Mouse (Mus musculus) forebrain, embryonic 11.5 days (tissue): ENCODE data around the gene Mrto4. TPM values are rescaled to one million over a fixed set of nuclear protein-coding genes. Genes with fewer than 3 reads are reported as not detected.

Experiments used
- ATAC-seq: fragments of 200-750 bp; cut with Nextera tagmentation; replicated peaks from 2 replicates; pipeline ENCODE4 v1.8.0; 2017; ENCODE audit warnings: moderate TSS enrichment; ENCODE audit not compliant: low FRiP score
- DNase-seq: peaks from one replicate; pipeline ENCODE4 v3.0.0-alpha.2; 2017; ENCODE audit warnings: low spot score
- H3K27ac ChIP-seq: fragments of 300-500 bp; sonication (generic); 2 replicates; pipeline ENCODE4 v1.5.1; 2014; ENCODE audit warnings: low read depth, low read length
- H3K27me3 ChIP-seq: fragments of 300-500 bp; sonication (generic); 2 replicates; pipeline ENCODE4 v1.6.1; 2014; ENCODE audit warnings: mild to moderate bottlenecking, low read length, mixed read lengths; ENCODE audit not compliant: control insufficient read depth, insufficient read depth
- H3K36me3 ChIP-seq: fragments of 300-500 bp; sonication (generic); 2 replicates; pipeline ENCODE4 v1.6.1; 2014; ENCODE audit warnings: mild to moderate bottlenecking, low read length, moderate library complexity, mixed read lengths; ENCODE audit not compliant: control insufficient read depth, insufficient read depth
- H3K4me1 ChIP-seq: fragments of 300-500 bp; sonication (generic); replicated peaks from 2 replicates; pipeline ENCODE4 v1.6.1; 2014; ENCODE audit warnings: low read length, mixed read lengths; ENCODE audit not compliant: control insufficient read depth, insufficient read depth
- H3K4me2 ChIP-seq: fragments of 300-500 bp; sonication (generic); 2 replicates; pipeline ENCODE4 v1.6.1; 2014; ENCODE audit warnings: low read depth, mild to moderate bottlenecking, low read length, moderate library complexity, mixed read lengths; ENCODE audit not compliant: severe bottlenecking
- H3K4me3 ChIP-seq: fragments of 300-500 bp; sonication (generic); 2 replicates; pipeline ENCODE4 v1.5.1; 2014; ENCODE audit warnings: low read depth, low read length
- H3K9ac ChIP-seq: fragments of 300-500 bp; sonication (generic); 2 replicates; pipeline ENCODE4 v1.6.1; 2014; ENCODE audit warnings: low read length
- H3K9me3 ChIP-seq: fragments of 300-500 bp; sonication (generic); 2 replicates; pipeline ENCODE4 v1.6.1; 2016; ENCODE audit warnings: low read length, mixed read lengths; ENCODE audit not compliant: control insufficient read depth
- WGBS: fragments of 180-500 bp; shearing (Covaris S2); extraction: QIAGEN DNeasy Blood & Tissue Kit; methylation state at CpG from one replicate; pipeline ENCODE4 v1.1.7; 2014; 5-methylcytosine and 5-hydroxymethylcytosine counted together
- polyA plus RNA-seq: library from polyadenylated mRNA; unstranded; fragments of >200 nt; fragmentation: Nextera tagmentation; extraction: Ambion mirVana; gene quantifications from 2 replicates; pipeline ENCODE4 v1.2.1, GENCODE M21; 2014

Gene Mrto4
- polyA plus RNA-seq, 1 experiment from 2014 or later: 131 TPM

- Histone ChIP-seq H3K27me3 (no peaks in the 10 kb centered on the region), H3K27ac (peak overlapping the region; percentile 53; the same call in 1 of the 2 replicates), H3K36me3 (no peaks in the 10 kb centered on the region; the same call in 1 of the 2 replicates), H3K4me3 (peak overlapping the region; percentile 97), H3K9me3 (no peaks in the 10 kb centered on the region), H3K4me1 (no peaks in the 10 kb centered on the region; the same call in 1 of the 2 replicates), H3K4me2 (peak overlapping the region; percentile 86), H3K9ac (peak overlapping the region; percentile 76)
- 4% methylated on average over 38 of the region's 44 CpGs for whole genome bisulfite sequencing
- DNase-seq (no peak), ATAC-seq (no peak; the same call in 1 of the 2 replicates)
Observed at GRCm38 (mm10) chr4:139380775-139381451, 28.5 kb upstream of the Mrto4 start.

DNA sequence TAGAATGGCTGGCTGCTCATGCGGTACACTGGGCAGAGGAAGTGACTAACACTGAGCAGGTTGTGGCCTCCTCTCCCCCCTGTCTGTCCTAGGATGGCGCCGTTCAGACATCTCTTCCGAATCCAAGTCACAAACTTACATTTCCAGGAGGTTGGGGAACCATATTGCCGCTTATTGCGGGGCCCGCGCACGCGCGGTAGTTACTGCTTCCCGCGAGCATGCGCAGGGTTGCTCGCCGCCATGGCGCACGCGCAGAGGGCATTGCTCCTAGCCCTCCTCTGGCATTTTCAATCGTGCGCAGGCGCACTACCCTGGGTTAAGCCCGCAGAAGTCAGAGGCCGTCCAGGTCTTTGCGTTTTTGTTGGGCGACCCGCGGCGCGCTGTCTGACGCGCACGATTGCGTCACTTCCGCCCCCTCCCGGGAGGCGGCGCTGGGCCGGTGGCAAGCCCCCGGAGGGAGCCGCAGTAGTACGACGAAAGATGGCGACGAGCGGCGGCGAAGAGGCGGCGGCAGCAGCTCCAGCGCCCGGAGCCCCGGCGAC lies 27.9 kb upstream of the Mrto4 start:
- no peaks in the 10 kb centered on the region; the same call in 1 of the 2 replicates for H3K36me3 ChIP-seq
- H3K9me3 ChIP-seq: no peaks in the 10 kb centered on the region
- DNase-seq (peak; percentile 100), ATAC-seq (peak; percentile 96)
- no peaks in the 10 kb centered on the region; the same call in 1 of the 2 replicates for H3K4me1 ChIP-seq
- H3K27me3 ChIP-seq: no peaks in the 10 kb centered on the region
- peak overlapping the region; percentile 88 for H3K9ac ChIP-seq
- under 1% methylated on average over 54 of the region's 54 CpGs for WGBS
- H3K4me2 ChIP-seq: peak overlapping the region; percentile 86
- H3K4me3 ChIP-seq: peak overlapping the region; percentile 97
- H3K27ac ChIP-seq: peak overlapping the region; percentile 66

DNA sequence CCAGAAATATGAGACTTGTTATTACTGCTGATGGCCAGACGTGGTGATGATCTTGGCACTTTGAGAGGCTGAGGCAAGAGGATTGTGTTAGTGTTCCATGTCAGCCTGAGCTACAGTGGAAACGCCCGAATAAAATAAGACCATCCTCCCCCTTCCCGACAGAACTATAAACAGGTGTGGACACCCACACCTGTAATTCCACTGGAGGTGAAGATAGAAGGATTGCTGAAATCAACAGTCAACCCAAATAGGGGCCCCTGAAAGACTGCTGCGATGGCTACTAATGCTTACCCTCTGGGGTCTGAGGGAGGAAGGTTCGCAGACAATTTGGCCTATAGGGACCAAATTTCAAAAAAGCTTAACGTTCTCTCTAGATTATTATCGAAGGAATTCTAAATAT lies 27.3 kb upstream of the Mrto4 start:
- peak overlapping the region; percentile 66; the same call in 1 of the 2 replicates for H3K27ac ChIP-seq

DNA sequence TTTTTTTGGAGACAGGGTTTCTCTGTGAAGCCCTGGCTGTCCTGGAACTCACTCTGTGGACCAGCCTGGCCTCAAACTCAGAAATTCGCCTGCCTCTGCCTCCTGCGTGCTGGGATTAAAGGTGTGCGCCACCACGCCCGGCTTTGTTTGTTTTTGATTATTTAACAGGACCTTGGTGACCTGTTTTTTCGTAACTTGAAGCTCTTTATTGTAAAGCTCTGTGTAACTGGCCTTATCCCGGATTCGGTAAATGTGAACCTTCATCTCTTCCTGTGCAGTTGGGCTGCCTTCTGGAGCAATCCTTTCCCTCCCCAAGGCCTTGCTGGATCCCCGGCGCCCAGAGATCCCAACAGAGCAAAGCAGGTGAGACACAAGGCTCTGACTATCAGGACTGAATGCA lies 21.2 kb upstream of the Mrto4 start:
- no peak overlapping the region for H3K4me3 ChIP-seq
- no peaks in the 10 kb centered on the region for H3K4me1 ChIP-seq
- no peak overlapping the region for H3K9ac ChIP-seq
- no peaks in the 10 kb centered on the region for H3K27me3 ChIP-seq
- no peaks in the 10 kb centered on the region for H3K9me3 ChIP-seq
- DNase-seq: no peak
- no peak overlapping the region for H3K4me2 ChIP-seq
- no peak for ATAC-seq
- 92% methylated on average over 10 of the region's 10 CpGs for WGBS
- H3K27ac ChIP-seq: no peak overlapping the region
- H3K36me3 ChIP-seq: peaks cover 8% of the 10 kb centered on the region; the same call in 1 of the 2 replicates

More for the DNA sequence above, 27.3 kb upstream of the Mrto4 start:
- ATAC-seq: no peak; the same call in 1 of the 2 replicates
- H3K27me3 ChIP-seq: no peaks in the 10 kb centered on the region
- H3K36me3 ChIP-seq: no peaks in the 10 kb centered on the region; the same call in 1 of the 2 replicates
- peak overlapping the region; percentile 74 for H3K4me2 ChIP-seq
- DNase-seq: no peak
- no peaks in the 10 kb centered on the region for H3K9me3 ChIP-seq
- WGBS: 15% methylated on average over 8 of the region's 8 CpGs
- peak overlapping the region; percentile 97 for H3K4me3 ChIP-seq
- peak overlapping the region; percentile 88 for H3K9ac ChIP-seq
- no peaks in the 10 kb centered on the region; the same call in 1 of the 2 replicates for H3K4me1 ChIP-seq

DNA sequence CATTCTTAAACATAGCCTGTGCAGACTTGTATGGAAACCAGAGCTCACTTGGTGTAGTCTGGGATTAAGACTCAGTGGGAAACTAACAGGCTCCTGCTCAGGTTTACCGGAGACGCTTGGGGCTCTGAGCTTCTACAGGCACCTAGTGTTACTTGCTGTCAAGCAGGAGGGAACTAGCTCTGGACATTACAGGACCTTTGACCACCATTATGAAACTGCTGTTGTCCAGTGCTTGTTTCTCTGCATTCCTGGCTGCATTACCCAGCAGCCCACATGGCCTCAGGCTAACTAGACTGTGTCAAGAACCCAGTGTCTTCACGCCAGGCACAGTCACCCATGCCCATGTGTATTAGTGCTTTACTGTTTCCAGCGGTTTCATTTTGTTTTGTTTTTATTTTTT lies 20.8 kb upstream of the Mrto4 start:
- H3K9ac ChIP-seq: no peak overlapping the region
- DNase-seq (no peak), ATAC-seq (no peak)
- no peaks in the 10 kb centered on the region for H3K27me3 ChIP-seq
- peaks cover 10% of the 10 kb centered on the region; the same call in 1 of the 2 replicates for H3K36me3 ChIP-seq
- H3K27ac ChIP-seq: no peak overlapping the region
- 86% methylated on average over 4 of the region's 4 CpGs for WGBS
- no peaks in the 10 kb centered on the region for H3K4me1 ChIP-seq
- H3K4me3 ChIP-seq: no peak overlapping the region
- no peak overlapping the region for H3K4me2 ChIP-seq
- H3K9me3 ChIP-seq: no peaks in the 10 kb centered on the region

GRCm38 (mm10) chr4:139368038-139368437 lies 15.7 kb upstream of the Mrto4 start:
- no peak overlapping the region for H3K4me2 ChIP-seq
- ATAC-seq (no peak), DNase-seq (no peak)
- peaks cover 20% of the 10 kb centered on the region; the same call in 1 of the 2 replicates for H3K36me3 ChIP-seq
- no peaks in the 10 kb centered on the region for H3K4me1 ChIP-seq
- H3K9me3 ChIP-seq: no peaks in the 10 kb centered on the region
- 96% methylated on average over 5 of the region's 5 CpGs for WGBS
- no peak overlapping the region for H3K9ac ChIP-seq
- no peak overlapping the region for H3K27ac ChIP-seq
- no peaks in the 10 kb centered on the region for H3K27me3 ChIP-seq
- no peak overlapping the region for H3K4me3 ChIP-seq

- no peak overlapping the region for H3K4me2 ChIP-seq
- no peak for ATAC-seq
- WGBS: 95% methylated on average over 3 of the region's 3 CpGs
- H3K4me3 ChIP-seq: no peak overlapping the region
- H3K27ac ChIP-seq: no peak overlapping the region
- H3K9ac ChIP-seq: no peak overlapping the region
- no peaks in the 10 kb centered on the region for H3K4me1 ChIP-seq
- peaks cover 17% of the 10 kb centered on the region; the same call in 1 of the 2 replicates for H3K36me3 ChIP-seq
- no peaks in the 10 kb centered on the region for H3K27me3 ChIP-seq
- no peak for DNase-seq
- H3K9me3 ChIP-seq: no peaks in the 10 kb centered on the region
Observed at GRCm38 (mm10) chr4:139367336-139367735, 15.0 kb upstream of the Mrto4 start.

- peaks cover 12% of the 10 kb centered on the region; the same call in 1 of the 2 replicates for H3K36me3 ChIP-seq
- no peaks in the 10 kb centered on the region for H3K9me3 ChIP-seq
- no peak overlapping the region for H3K4me2 ChIP-seq
- no peak for ATAC-seq
- no peak overlapping the region for H3K4me3 ChIP-seq
- DNase-seq: no peak
- H3K27me3 ChIP-seq: no peaks in the 10 kb centered on the region
- no peak overlapping the region for H3K27ac ChIP-seq
- no peaks in the 10 kb centered on the region for H3K4me1 ChIP-seq
- 93% methylated on average over 11 of the region's 11 CpGs for WGBS
- H3K9ac ChIP-seq: no peak overlapping the region
Observed at GRCm38 (mm10) chr4:139360761-139361548, 8.6 kb upstream of the Mrto4 start.
